Mouse (Mus musculus): ENCODE results near the gene Snx7.

The Snx7 gene

DNA sequence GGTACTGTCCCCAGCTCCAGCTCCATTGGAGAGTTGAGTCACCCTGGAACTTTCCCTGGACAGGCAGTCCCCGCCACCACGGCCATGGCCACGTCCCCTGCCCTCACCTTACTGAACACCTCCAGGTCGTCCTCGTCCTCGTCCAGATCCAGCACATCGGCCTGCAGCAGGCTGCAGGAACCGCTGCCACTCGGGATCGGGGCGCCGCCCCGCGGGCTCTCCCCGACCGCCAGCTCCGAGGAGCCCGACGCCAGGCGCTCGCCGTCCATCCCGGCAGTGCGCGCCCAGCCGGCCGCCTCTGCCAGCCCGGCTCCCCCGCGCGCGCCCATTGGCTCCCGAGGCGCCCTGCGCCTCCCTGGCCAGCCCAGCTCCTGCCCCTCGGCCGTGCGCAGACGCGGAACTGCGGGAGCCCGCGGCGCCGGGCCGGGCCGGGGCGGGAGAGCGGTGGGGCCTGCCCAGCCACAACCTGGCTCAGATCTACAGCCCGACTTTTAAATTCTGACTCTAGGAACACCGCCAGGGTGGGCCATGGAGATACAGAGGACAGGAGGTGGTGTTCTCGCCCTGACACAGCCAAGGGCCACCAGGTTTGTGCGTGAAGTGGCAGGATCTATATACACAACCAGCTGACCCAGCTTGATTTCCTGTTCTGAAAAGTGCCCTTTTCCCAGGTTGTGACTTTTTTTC is at the start of gene Snx7:
Gene Snx7 (minus strand): TSS at position 300 of the 687 bp plus-strand sequence.
- peak; percentile 12 to 55 for DNase-seq (ENCODE audit: low spot score in 2 of 2)

DNA sequence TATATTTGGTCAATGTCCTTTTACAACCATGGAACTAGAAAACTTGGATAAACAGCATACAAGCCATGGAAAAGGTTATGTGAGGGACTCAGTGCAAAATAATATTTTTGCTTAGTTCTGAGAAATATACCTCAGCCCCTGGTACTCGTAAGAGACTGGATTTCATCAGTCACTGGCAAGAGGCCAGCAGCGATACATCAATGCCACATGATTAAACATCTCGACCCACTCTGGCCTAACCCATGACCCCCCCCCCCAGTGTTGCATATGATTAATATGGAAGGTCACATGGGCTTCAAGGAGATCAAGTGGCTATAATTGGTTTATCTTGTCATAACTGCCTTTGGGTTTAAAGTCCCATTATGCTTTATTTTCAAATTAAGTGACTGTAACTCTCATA is 46.7 kb upstream of the Snx7 start:
- DNase-seq (ENCODE audit: low spot score in 2 of 2) = no peak

DNA sequence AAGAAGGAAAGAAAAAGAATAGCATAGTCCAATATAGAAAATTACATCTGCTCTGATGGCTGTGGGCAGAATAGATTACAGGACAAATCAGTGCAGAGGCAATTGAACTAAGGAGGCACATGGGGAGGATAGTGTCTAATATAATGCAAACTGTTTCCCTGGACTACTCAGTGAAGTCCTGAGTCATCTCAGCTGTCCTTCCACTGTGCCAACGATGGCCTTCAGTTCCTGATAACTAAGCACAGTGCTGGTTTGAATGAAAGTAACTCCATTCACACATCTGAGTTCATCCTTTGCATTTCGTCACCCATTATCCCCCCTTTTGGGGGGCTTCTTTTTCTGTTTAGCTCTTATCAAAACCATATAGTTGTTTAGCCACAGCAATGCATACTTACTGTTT is 25.0 kb upstream of the Snx7 start:
- DNase-seq (ENCODE audit: low spot score in 2 of 2) = no peak

DNA sequence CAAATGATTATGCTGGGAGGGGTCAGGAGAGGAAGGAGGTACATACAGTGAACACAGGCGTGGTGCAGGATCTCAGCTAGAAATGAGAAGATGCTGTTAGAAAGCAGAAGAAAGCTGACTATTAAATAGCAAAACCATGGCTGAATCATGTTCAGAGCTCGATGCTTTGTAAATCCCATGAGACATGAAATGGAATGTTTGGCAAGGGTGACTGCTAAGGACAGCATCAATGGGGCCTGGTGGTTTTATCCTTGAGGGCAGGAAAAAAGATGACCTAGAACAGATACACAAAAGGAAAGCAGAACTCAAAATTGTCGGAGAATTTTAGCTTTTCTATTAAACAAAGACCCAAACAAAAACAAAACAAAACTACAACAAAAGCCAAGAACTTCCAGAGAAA is 6.7 kb upstream of the Snx7 start:
- DNase-seq (ENCODE audit: low spot score in 2 of 2) = no peak

DNA sequence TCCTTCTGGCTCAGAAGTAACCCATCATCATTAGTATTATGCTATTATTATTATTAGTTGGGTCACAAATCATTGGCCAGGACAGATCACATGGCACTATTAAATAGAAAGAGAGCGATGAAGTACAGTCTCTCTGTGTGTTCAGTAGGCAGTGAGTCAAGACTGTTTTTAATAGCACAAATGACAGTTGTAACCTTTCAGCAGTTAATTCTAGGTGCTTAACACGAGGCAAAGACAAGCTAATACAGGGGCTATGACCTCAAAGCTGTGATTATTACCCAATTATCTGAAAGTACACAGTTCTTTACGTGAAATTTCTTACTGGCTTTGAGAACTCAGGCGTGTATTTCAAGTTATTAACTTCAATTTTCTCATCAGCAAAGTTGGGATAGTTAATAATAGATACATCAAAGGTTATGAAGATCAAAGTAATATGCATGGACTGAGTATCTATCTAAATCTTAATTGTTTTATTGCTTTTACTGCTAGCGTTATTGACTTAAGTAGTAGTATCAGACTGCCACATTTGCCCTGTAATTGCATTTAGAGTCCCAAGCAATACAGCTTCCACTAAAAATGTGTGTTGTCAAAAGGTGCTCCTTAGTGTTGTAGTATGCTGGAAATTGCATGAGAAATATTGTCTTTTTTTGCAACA is 4.6 kb upstream of the Snx7 start:
- DNase-seq (ENCODE audit: low spot score in 2 of 2) = no peak

DNA sequence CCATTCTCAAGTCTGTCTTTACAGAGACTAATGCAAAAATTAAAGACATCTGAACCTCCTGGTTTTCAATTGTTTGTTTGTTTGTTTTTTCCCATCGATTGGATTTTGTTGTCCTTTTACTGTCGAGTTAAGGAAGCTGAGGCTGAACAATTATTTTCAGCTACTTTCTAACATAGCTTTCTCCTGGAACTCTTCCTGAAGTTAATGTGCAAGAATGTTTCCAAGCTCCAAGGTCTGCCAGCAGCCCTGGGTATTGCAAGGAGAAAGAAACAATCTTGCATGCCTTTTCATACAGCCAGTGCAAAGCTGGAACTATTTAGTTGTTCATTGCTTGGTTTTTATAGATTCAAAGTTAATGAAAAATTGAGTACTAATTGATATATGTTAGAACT is 584 bp upstream of the Snx7 start:
- DNase-seq (ENCODE audit: low spot score in 2 of 2) = no peak

DNA sequence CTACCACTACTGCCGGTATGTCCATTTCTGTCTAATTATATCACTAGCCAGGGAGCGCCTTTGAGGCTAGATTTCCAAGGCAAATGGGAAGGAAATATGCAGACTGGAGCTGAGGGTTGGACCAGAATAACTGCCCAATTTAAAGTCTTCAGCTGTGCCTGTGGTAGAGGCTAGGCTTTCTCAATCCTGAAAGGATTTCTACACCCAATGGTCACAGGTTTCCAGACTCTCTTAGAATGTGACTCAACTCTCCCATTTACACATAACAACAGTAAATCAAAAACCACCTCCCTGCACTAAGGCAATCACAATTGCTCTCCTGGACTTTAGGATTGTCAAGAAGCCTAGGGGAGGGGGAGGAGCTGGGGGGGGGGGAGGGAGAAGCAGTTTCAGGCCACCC is 645 bp downstream of the Snx7 start:
- no peak for DNase-seq (ENCODE audit: low spot score in 2 of 2)

DNA sequence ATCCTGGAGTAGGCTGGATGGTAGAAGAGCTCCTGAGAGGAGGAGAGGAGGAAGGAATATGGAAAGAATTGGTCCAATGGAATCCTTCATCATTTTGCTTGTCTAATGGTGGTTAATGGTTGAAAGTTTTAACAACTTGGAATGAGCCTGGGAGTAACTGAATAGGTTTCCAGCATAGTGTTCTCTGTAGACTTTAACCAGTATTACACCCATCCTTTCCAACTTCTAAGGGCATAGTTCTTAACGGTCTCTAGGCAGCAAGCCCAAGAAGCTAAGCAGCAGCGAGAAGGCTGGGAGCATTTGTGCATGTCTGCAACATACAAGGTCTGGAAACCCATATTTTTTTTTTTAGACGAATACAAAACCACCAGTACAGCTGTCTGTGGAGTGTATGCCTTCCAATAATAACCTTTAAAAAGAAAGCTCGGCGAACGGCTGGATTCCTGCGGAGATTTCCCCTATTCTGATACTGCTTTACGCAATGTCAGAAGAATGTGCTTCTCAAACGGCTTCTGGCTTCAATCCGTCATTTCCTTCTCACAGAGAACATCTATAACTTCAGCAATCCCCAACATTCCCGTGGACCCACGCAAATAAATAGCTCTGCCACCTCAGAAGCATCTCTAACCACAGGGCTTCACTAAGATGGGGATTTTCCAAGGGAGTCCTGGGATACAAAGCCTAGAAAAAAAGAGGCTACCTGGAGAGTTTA is 1.9 kb downstream of the Snx7 start:
- no peak for DNase-seq (ENCODE audit: low spot score in 2 of 2)

DNA sequence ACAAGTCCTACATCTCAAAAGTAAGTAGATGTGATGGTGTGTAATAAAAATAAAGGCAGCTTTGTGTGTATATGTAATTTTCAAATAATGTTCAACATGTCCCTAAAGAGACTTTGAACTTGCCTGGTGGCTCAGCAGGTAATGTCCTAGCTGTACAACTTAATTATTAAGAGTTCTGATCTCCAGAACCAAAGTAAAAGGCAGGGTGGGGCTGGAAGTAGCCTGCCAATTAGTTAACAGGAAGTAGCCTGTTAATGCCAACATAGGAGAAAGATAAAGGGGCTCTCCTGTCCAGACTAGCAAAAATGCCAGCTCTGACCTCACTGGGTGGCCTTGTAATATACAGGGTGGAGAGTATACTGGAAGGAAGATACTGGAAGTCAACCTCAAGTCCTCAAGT is 3.1 kb downstream of the Snx7 start:
- no peak for DNase-seq (ENCODE audit: low spot score in 2 of 2)

DNA sequence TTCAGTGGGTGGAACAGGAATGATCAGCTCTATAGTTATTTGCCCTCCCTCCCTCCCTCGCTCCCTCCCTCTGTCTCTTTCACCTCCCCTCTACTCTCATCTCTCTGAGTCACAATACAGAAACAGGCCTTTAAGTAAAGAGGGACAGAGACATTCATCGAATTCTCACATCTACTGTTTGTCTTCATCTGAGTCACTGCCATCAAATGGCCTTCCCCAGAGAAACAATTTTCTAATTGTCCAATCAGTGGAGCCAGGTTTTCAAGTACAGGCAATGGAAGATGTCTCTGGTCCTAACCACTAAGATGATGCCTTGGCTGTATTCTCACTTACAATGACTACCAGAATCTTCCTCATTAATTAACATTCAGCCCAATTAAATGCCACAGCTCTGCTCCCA is 5.8 kb downstream of the Snx7 start:
- DNase-seq (ENCODE audit: low spot score in 2 of 2) = no peak

DNA sequence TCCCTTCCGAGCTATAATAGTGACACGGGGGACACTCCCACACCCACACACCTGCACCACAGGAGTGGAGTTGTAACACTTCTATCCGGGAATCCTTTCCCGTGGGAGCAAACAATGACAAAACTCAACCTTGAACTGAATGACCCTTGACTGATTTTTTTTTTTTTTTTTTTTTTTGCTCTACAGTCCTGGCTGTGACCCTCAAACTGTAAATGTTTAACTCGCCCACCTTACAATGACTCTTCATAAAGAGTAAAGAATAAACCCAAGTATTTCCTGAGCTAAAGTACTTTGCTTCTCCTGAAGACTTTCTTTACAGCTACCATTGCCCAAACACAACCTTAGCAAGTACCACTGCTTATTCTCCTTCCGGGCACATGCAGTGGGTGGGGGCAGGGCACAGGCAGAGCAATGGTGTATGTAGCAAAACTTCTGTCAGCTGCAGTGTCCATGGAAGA is 6.7 kb downstream of the Snx7 start:
- DNase-seq (ENCODE audit: low spot score in 2 of 2) = no peak

DNA sequence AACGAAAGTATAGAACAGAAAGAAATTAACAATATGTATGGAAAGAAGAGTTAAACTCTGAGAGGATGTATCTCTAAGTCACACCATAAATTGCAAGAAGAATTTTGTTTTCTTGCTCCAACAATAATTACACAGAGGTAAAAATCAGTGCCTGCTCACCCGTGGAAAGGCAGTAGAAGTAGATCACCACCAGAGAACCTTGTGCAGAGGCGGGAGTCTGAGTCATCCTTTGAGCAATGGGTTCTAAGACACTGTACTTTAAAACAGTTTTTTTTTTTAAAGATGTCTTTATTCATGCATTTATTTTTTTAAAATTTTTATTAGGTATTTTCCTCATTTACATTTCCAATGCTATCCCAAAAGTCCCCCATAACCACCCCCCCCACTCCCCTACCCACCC is 9.7 kb downstream of the Snx7 start:
- DNase-seq (ENCODE audit: low spot score in 2 of 2) = no peak

DNA sequence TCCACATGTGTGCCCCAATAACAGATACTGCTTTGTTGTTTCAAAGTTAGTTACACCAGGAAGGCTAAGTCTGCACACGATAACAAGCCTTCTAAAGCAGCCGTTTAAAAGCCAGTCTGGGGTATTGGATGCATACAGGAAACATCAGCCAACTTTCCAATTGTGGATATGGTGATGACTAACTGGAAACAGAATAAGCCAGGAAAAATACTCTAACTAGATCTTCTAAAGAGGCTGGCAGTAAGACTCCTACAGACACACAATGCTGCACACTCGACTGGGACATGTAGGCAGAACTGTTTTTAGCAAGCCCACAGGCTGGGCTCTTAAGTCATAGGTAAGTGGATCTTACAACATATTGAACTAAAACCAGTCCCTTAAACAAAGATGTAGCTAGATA is 15.0 kb downstream of the Snx7 start:
- no peak for DNase-seq (ENCODE audit: low spot score in 2 of 2)

DNA sequence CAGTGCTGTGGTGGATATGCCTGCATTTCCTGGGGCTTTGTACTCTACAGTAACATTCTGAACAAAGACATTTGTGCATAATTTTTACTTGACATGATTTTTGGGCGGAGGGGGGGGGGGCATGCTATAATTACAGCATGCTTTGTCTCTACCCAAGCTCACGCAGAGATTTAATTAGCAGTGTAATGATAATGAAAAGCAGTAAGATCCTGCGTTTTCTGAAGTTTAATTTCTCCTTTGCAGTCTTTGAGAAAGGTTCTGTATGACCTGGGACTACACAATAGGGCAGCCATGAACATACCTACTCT is 16.7 kb downstream of the Snx7 start:
- no peak for DNase-seq (ENCODE audit: low spot score in 2 of 2)

DNA sequence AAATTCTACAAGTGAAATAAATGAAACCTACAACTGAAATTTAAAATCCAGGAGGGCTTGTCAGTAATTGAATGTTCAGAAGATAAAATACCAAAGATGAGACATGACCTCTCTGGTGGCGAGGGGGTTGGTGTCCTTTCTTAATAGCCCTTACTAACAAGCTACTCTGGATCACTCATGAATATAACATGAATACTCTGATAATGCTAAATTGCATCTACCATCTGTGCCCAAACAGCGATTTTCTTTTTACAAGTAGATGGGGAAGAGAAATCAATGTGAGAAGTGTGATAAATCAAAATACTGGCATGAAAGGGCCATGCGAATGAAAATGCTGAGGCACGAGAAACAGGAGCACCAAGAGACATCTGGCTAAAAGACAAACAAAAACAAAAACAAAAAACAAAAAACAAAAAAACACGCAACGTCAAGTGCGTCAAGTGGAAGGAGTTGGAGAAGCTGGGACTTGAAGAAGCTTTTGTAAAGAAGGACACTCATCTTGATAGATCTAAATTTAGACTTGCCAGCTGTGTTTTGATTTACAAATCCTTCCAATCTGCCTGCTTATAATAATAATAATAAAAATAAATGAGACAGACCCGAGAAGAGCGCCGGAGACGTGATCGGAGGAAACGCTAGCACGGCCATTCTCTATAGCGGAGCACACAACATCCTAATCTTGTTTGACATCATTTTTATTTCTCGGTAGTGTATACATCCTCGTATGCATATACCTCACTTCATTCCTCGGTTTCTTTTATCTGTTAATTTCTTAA is 17.3 kb downstream of the Snx7 start:
- DNase-seq (ENCODE audit: low spot score in 2 of 2) = no peak

DNA sequence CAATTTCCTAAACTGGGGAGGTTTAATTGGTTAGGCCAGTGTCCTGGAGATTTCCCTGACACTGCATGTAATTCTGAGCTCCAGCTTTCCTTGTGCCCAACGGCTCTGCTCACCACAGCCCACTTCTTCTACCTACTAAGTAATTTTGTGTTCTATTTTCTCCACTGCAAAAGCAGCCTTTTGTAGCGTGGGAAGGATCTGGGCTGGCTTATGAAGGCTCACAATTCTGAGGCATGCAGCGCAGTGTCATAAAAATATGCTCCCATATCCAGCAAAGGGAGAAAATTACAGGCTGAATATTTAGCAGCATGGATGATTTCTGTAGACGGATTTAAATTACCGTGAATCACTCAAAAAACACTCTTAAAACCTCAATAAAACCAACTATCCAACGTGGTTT is 19.9 kb downstream of the Snx7 start:
- DNase-seq (ENCODE audit: low spot score in 2 of 2) = no peak

DNA sequence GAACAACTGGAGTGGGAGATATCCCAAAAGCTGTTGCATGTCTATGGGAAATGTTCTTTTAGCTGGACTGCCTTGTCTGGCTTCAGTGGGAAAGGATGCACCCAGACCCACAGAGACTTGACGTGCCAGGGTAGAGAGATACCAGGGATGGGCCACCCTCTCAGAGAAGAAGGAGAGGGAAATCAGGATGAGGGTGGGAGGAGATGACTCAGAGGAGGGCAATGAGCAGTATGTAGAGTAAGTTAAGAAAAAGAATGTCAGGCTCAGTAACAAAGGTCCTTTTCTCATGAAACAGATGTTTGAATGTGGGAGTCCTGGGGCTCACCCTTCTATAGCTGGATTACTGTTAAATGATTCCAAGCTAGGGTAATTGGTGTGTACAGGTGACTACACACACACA is 26.1 kb downstream of the Snx7 start:
- no peak for DNase-seq (ENCODE audit: low spot score in 2 of 2)

DNA sequence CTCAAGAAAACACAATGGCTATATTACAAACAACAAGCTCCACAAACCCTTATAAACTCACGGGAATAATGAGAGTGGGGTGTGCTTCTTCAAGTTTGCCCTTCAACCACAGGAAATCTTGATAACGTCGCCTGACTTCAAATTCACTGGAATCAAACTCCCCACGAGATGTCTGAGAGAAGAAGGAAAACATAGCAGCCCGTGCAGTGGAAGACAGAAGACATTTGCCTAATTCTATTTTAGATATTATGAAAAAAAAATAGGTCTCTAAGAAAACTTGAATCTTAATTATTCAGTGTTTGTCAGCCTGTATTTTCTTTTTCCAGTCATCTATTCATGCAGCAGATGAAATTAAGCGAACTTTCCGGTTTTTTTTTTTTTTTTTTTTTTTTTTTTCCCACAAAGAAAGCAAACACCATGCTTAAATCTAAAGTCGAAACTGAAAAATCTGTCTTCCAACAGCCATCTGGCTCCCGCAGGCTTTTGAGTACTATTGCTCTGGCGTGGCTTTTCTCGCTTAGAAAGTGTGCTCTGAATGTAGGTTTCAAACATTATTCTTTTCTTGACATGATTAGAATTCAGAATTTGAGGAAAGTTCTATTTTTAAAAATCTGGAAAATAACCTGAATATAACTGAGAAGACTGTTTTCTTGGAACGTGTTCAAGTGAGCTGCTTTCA is 28.7 kb downstream of the Snx7 start:
- DNase-seq (ENCODE audit: low spot score in 2 of 2) = no peak

DNA sequence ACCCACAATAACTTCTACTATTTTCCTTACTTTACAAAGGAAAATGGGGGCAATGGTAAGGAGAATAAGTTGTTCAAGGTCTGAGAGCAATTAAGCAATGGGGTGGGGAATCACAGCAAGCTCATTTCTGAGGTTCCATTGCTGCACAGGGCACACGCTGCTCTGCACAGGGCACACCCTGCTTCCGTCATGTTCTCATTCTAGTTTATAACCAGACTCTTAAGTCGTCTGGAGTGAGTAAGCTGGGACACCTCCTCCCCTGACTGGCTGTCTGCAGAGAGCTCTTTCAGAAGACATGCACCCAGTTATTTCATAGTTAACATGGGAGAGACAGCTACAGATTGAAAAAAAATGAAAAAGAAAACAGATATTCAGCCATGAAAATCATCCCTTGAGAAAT is 30.7 kb downstream of the Snx7 start:
- DNase-seq (ENCODE audit: low spot score in 2 of 2) = no peak

DNA sequence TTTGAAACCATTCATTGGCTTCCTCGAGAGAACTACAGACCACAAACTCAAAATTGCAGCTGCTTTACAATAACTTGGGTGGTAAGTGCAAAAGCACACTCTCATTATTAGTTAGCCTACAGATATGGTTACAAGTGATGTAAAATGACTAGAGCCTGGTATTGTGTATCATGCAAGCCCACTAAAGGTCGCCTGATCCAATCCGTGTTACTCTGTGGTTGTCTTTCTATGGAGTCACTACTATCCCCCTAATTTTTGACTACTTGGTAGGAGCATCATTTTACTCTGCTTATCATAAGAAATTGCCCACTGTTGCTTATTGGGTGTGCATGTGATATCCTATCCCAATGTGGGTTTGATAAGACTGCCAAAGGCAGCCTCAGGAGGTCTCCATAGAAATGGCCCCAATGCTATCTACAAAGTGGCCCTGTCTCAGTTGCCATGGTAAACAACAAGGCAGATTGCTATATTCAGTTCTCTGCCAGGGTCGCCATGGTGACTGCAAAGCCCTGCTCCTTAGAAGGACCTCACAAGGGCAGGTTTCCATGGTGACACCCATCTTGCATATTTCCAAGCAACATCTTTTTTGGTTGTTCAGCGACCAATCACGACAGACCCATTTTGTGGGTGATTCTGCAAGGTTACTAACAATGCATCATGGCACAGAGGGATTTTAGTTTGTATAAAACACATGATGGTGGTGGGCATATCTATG is 42.1 kb downstream of the Snx7 start:
- no peak for DNase-seq (ENCODE audit: low spot score in 2 of 2)

DNA sequence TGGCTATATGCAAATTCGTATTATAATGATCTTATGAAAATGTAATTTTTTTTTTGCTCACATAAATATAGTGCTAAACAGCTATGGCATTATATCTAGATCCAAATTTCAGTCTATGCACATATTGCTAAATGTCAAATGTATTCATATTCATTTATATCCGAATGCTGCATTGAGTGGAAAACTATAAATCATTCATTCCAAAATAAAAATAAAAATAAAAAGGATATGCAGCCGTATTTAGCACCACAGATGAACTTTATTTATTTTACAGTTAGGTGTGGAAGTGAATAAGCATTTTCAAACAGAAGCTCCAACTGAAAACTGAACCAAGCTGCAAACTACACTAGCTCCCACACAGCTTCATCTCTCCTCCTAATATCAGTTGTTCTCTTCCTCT is 45.5 kb downstream of the Snx7 start:
- no peak for DNase-seq (ENCODE audit: low spot score in 2 of 2)
